Comparison of ENCODE assay signal across 41 mouse cellular contexts in the genomic region with DNA sequence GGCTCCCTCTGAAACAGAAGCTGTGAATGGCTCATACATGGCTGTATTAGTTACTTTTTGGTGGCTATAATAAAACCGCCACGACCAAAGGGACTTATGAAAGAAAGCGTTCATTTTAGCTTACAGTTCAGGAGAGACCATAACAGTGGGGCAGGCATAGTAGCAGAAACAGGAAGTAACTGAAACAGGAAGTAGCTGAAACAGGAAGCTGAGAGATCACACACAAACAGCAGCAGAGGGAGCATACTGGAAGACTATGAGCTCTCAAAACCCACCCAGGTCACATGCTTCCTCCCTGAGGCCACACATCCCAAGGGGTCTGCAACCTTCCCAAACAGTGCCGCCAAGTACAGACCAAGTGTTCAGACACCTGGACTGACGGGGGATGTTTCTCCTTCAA. TPM values are rescaled to one million over a fixed set of nuclear protein-coding genes. Genes with fewer than 3 reads are reported as not detected.
DNase-seq lines count a peak whose midpoint lies in the region; ATAC-seq and TF ChIP-seq lines count a peak whose summit lies in the region.
"Had no signal": no experiment of that assay in that cellular context is flagged by ENCODE, and none has a peak within 500 bp of the region (broad histone marks: within the 10 kb centered on the region; RNA-seq: fewer than 3 reads in every experiment).

No protein-coding gene starts in this region.

- H3K9me3 ChIP-seq in CH12.LX (replicated peaks; ENCODE audit: low read length), result peaks cover 8% of the 10 kb centered on the region
- H3K9me3 ChIP-seq: embryonic facial prominence, embryonic 10.5 days; embryonic facial prominence, embryonic 15.5 days; forebrain, embryonic 12.5 days; heart, embryonic 10.5 days; kidney, embryonic 15.5 days; limb, embryonic 13.5 days; liver, embryonic 13.5 days; midbrain, embryonic 12.5 days; neural tube, embryonic 13.5 days had no signal

- no peak for TF ChIP-seq EP300 in CH12.LX (IDR thresholded peaks at IDR 0.05; ENCODE audit: low read length)

- no peaks in the 10 kb centered on the region for H3K79me2 ChIP-seq in CH12.LX (replicated peaks; ENCODE audit: control insufficient read depth, extremely low read depth, insufficient read depth, poor library complexity, severe bottlenecking)

- H3K27me3 ChIP-seq in CH12.LX (replicated peaks), result no peaks in the 10 kb centered on the region
- H3K27me3 ChIP-seq: embryonic facial prominence, embryonic 15.5 days; forebrain, embryonic 12.5 days; kidney, embryonic 15.5 days; limb, embryonic 13.5 days; liver, embryonic 13.5 days; megakaryocyte, embryonic 14.5 days; midbrain, embryonic 12.5 days; neural tube, embryonic 13.5 days had no signal

- no peaks in the 10 kb centered on the region for H3K4me1 ChIP-seq in CH12.LX (ENCODE audit: control insufficient read depth in 1 of 2, insufficient read depth in 2 of 2)
- H3K4me1 ChIP-seq: embryonic facial prominence, embryonic 10.5 days; embryonic facial prominence, embryonic 15.5 days; forebrain, embryonic 12.5 days; heart, embryonic 10.5 days; kidney, embryonic 15.5 days; limb, embryonic 13.5 days; liver, embryonic 13.5 days; midbrain, embryonic 12.5 days; neural tube, embryonic 13.5 days had no signal

- H3K4me3 ChIP-seq in CH12.LX (replicated peaks in 1 of 3; ENCODE audit: low read depth in 2 of 3, low read length in 2 of 3, poor library complexity in 1 of 3), result no peak overlapping the region
- H3K4me3 ChIP-seq: embryonic facial prominence, embryonic 10.5 days; embryonic facial prominence, embryonic 15.5 days; forebrain, embryonic 12.5 days; heart, embryonic 10.5 days; kidney, embryonic 15.5 days; left cerebral cortex, adult 2 months; limb, embryonic 13.5 days; liver, embryonic 13.5 days; midbrain, embryonic 12.5 days; neural tube, embryonic 13.5 days had no signal

- no peak overlapping the region for H3K9ac ChIP-seq in CH12.LX (ENCODE audit: insufficient read depth, low read depth)
- H3K9ac ChIP-seq: embryonic facial prominence, embryonic 15.5 days; forebrain, embryonic 12.5 days; forebrain, postnatal 0 days; hindbrain, embryonic 14.5 days; kidney, embryonic 15.5 days; limb, embryonic 13.5 days; liver, embryonic 13.5 days; midbrain, embryonic 12.5 days; neural tube, embryonic 13.5 days had no signal

- in situ Hi-C loops in CH12.LX (cut with MboI; ENCODE audit: low pct_ligation_motif_present, low pct_unique_long_range_greater_than_20kb, low sequenced_read_pairs), result no loop called here

- H3K27ac ChIP-seq in CH12.LX (ENCODE audit: insufficient read depth, low read depth), result no peak overlapping the region
- H3K27ac ChIP-seq: embryonic facial prominence, embryonic 10.5 days; embryonic facial prominence, embryonic 15.5 days; forebrain, embryonic 12.5 days; heart, embryonic 10.5 days; hindbrain, embryonic 14.5 days; kidney, embryonic 15.5 days; left cerebral cortex, adult 2 months; limb, embryonic 13.5 days; liver, embryonic 13.5 days; midbrain, embryonic 12.5 days; neural tube, embryonic 13.5 days had no signal

- DNase-seq in A20 (ENCODE audit: low read depth, low spot score) (peak; percentile 23), CH12.LX (ENCODE audit: extremely low read depth) (peak; percentile 12)
- no peak for DNase-seq in cerebellum, postnatal 14 days
- DNase-seq in adrenal gland, postnatal 36 days, result no peak
- no peak for DNase-seq in gastrocnemius, adult 8-10 months (ENCODE audit: low spot score in 2 of 2)
- DNase-seq: adrenal gland, postnatal 10 days; cerebellum, adult 18-20 months; cerebellum, postnatal 10 days; forebrain, postnatal 0 days; gastrocnemius, postnatal 10 days; heart, adult 11 months; heart, postnatal 36 days; kidney, adult 18-20 months; kidney, postnatal 25 days; liver, embryonic 13.5 days; lung, adult 18-20 months; lung, postnatal 10 days; retina, postnatal 1 day; right cerebral cortex, postnatal 14 days; thymus, postnatal 14 days had no signal

- H3K4me2 ChIP-seq in CH12.LX (ENCODE audit: insufficient read depth, low read depth, poor library complexity, severe bottlenecking), result no peak overlapping the region
- H3K4me2 ChIP-seq: embryonic facial prominence, embryonic 15.5 days; forebrain, embryonic 12.5 days; hindbrain, embryonic 14.5 days; kidney, embryonic 15.5 days; limb, embryonic 13.5 days; liver, embryonic 13.5 days; midbrain, embryonic 12.5 days; neural tube, embryonic 13.5 days had no signal

- no peaks in the 10 kb centered on the region for H3K36me3 ChIP-seq in CH12.LX (replicated peaks in 1 of 2; ENCODE audit: control insufficient read depth in 1 of 2, insufficient read depth in 1 of 2, low read length in 1 of 2)
- H3K36me3 ChIP-seq: embryonic facial prominence, embryonic 10.5 days; embryonic facial prominence, embryonic 15.5 days; forebrain, embryonic 12.5 days; heart, embryonic 10.5 days; kidney, embryonic 15.5 days; limb, embryonic 13.5 days; liver, embryonic 13.5 days; midbrain, embryonic 12.5 days; neural tube, embryonic 13.5 days had no signal

- TF ChIP-seq POLR2A in CH12.LX (IDR thresholded peaks at IDR 0.05; ENCODE audit: low read depth, low read length), result no peak

- dilution Hi-C loops in CH12.LX (cut with MboI; ENCODE audit: extremely low pct_ligation_motif_present, extremely low pct_unique_long_range_greater_than_20kb, low sequenced_read_pairs), result no loop called here

- no peak for TF ChIP-seq RAD21 in CH12.LX (IDR thresholded peaks at IDR 0.05; ENCODE audit: low read depth, low read length)

- peak; percentile 82 for ATAC-seq in granulocyte monocyte progenitor cell, adult 5-6 weeks (replicated peaks; ENCODE audit: poor library complexity, severe bottlenecking)
- ATAC-seq in neutrophil, adult 5-6 weeks (ENCODE audit: extremely low read depth, insufficient number of reproducible peaks, low FRiP score, poor library complexity, severe bottlenecking), result peak; percentile 100
- ATAC-seq: forebrain, postnatal 0 days; inflammation-experienced regulatory T-cells, adult 6 months; Patski had no signal

- TF ChIP-seq CTCF in CH12.LX (conservative IDR thresholded peaks at IDR 0.05 in 1 of 2, IDR thresholded peaks at IDR 0.05 in 1 of 2; ENCODE audit: low read depth in 2 of 2, low read length in 2 of 2), result no peak

TF ChIP-seq in CH12.LX, 34 proteins besides CTCF, POLR2A, EP300 and RAD21:
- TF ChIP-seq ZNF384 (IDR thresholded peaks at IDR 0.05; ENCODE audit: low read depth, low read length), result no peak
- 0 out of 2 replicates have a peak, but pooled peaks have one; percentile 35 for TF ChIP-seq ELF1 (IDR thresholded peaks at IDR 0.05; ENCODE audit: low read depth, low read length)

RNA-seq across cellular contexts. Expression of gene A1cf, which starts 34.3 kb away (rescaled TPM):
- not detected in 2 replicates for total RNA-seq in CH12.LX (2012; rRNA removed)
- not detected in 2 replicates for total RNA-seq in CH12.LX (2014; rRNA removed)
- polyA plus RNA-seq in CH12.LX (2012; ENCODE audit: insufficient read length, low read depth), result not detected in 2 replicates
- total RNA-seq in granulocyte monocyte progenitor cell, adult 5-6 weeks (2014; fragmentation: Nextera tagmentation), result not detected in 2 replicates
- total RNA-seq in granulocyte monocyte progenitor cell, adult 5-6 weeks (2017), result not detected in 2 replicates
- total RNA-seq in neutrophil, adult 5-6 weeks (2017), result not detected in 2 replicates
- total RNA-seq in adrenal gland, postnatal 36 days (2021), result under 1 TPM in 1 of 2 experiments, not detected in 1; 0.17 TPM
- total RNA-seq in gastrocnemius, adult 8-10 months (2022), result not detected
- total RNA-seq: ES-E14; forebrain, postnatal 0 days; gastrocnemius, postnatal 10 days; heart, postnatal 36 days; layer of hippocampus, adult 18-20 months; layer of hippocampus, postnatal 14 days; left cerebral cortex, adult 2 months; left cerebral cortex, postnatal 36 days; midbrain, postnatal 0 days had no signal
- polyA plus RNA-seq: embryonic facial prominence, embryonic 10.5 days; embryonic facial prominence, embryonic 15.5 days; forebrain, embryonic 12.5 days; forebrain, postnatal 0 days; heart, embryonic 16.5 days; hindbrain, embryonic 14.5 days; inflammation-experienced regulatory T-cells, adult 6 months; limb, embryonic 13.5 days; midbrain, embryonic 12.5 days; midbrain, postnatal 0 days; neural tube, embryonic 13.5 days; Patski had no signal

Comparison
In these comparisons a context has a peak if more than half of its experiments do, and no peak if none do; other contexts are left out.
1. DNase-seq: peak in A20 (single experiment) and CH12.LX (single experiment); none in cerebellum, postnatal 14 days (0 of 2), adrenal gland, postnatal 36 days (0 of 2) and gastrocnemius, adult 8-10 months (0 of 2).